Mouse (Mus musculus): ENCODE measurements around the gene Ifitm10. TPM values are rescaled to one million over a fixed set of nuclear protein-coding genes. Genes with fewer than 3 reads are reported as not detected.
A peak's percentile ranks its signal among the peaks of the same experiment; 100 is the strongest.

The Ifitm10 gene
- 5.6 and 6.6 TPM in 2 replicates for total RNA-seq (2014; rRNA removed)
- 10.2 and 13.0 TPM in 2 replicates for polyA plus RNA-seq (2015; fragmentation: Nextera tagmentation; extraction: Ambion mirVana)

GRCm38 (mm10) chr7:142373641-142374412 lies at the start of gene Ifitm10:
Gene Ifitm10, minus strand, starts transcription at chr7:142373753.
- no peak within 1 kb of the TSS for H3K4me3 ChIP-seq (ENCODE audit: low read depth, low read length)
- no peak within 1 kb of the TSS for H3K27ac ChIP-seq (ENCODE audit: low read depth, low read length)
- H3K9ac ChIP-seq = no peak within 1 kb of the TSS
- WGBS = 75% methylated on average over 8 of the region's 8 CpGs
- DNase-seq (no peak), ATAC-seq (no peak)
- H3K4me1 ChIP-seq (ENCODE audit: insufficient read depth) = 0 out of 2 replicates have a peak, but pooled peaks cover 6% of the 10 kb centered on the region
- H3K36me3 ChIP-seq (ENCODE audit: insufficient read depth) = peaks cover 39% of the 10 kb centered on the region
- no peaks in the 10 kb centered on the region for H3K9me3 ChIP-seq (ENCODE audit: low read length)
- H3K27me3 ChIP-seq (ENCODE audit: insufficient read depth, low read length) = 0 out of 2 replicates have a peak, but pooled peaks cover 7% of the 10 kb centered on the region
- no peak for TF ChIP-seq CTCF (IDR thresholded peaks at IDR 0.05; ENCODE audit: low read depth)
- 0 out of 2 replicates have a peak within 1 kb of the TSS, but pooled peaks have one; percentile 85 for H3K4me2 ChIP-seq (ENCODE audit: low read depth)

- H3K27ac ChIP-seq (ENCODE audit: low read depth, low read length) = no peak overlapping the region
- DNase-seq (no peak), ATAC-seq (no peak)
- H3K4me2 ChIP-seq (ENCODE audit: low read depth) = no peak overlapping the region
- H3K27me3 ChIP-seq (ENCODE audit: insufficient read depth, low read length) = no peaks in the 10 kb centered on the region
- H3K4me1 ChIP-seq (ENCODE audit: insufficient read depth) = no peaks in the 10 kb centered on the region
- no peaks in the 10 kb centered on the region for H3K36me3 ChIP-seq (ENCODE audit: insufficient read depth)
- no peaks in the 10 kb centered on the region for H3K9me3 ChIP-seq (ENCODE audit: low read length)
- TF ChIP-seq CTCF (IDR thresholded peaks at IDR 0.05; ENCODE audit: low read depth) = no peak
- no peak overlapping the region for H3K9ac ChIP-seq
- WGBS = 78% methylated on average over 2 of the region's 2 CpGs
- H3K4me3 ChIP-seq (ENCODE audit: low read depth, low read length) = no peak overlapping the region
Measured at GRCm38 (mm10) chr7:142421826-142422225, 48.3 kb upstream of the Ifitm10 start.

GRCm38 (mm10) chr7:142419887-142420286 lies 46.3 kb upstream of the Ifitm10 start:
- no peak overlapping the region for H3K9ac ChIP-seq
- DNase-seq (no peak), ATAC-seq (no peak)
- no peak overlapping the region for H3K27ac ChIP-seq (ENCODE audit: low read depth, low read length)
- WGBS = 87% methylated on average over 5 of the region's 5 CpGs
- H3K4me2 ChIP-seq (ENCODE audit: low read depth) = no peak overlapping the region
- no peaks in the 10 kb centered on the region for H3K9me3 ChIP-seq (ENCODE audit: low read length)
- H3K36me3 ChIP-seq (ENCODE audit: insufficient read depth) = no peaks in the 10 kb centered on the region
- no peaks in the 10 kb centered on the region for H3K27me3 ChIP-seq (ENCODE audit: insufficient read depth, low read length)
- TF ChIP-seq CTCF (IDR thresholded peaks at IDR 0.05; ENCODE audit: low read depth) = no peak
- no peaks in the 10 kb centered on the region for H3K4me1 ChIP-seq (ENCODE audit: insufficient read depth)
- no peak overlapping the region for H3K4me3 ChIP-seq (ENCODE audit: low read depth, low read length)

GRCm38 (mm10) chr7:142418679-142419078 lies 45.1 kb upstream of the Ifitm10 start:
- no peak for TF ChIP-seq CTCF (IDR thresholded peaks at IDR 0.05; ENCODE audit: low read depth)
- Histone ChIP-seq H3K4me1 (ENCODE audit: insufficient read depth) (no peaks in the 10 kb centered on the region), H3K9me3 (ENCODE audit: low read length) (no peaks in the 10 kb centered on the region), H3K27ac (ENCODE audit: low read depth, low read length) (no peak overlapping the region), H3K4me3 (ENCODE audit: low read depth, low read length) (no peak overlapping the region), H3K9ac (no peak overlapping the region), H3K4me2 (ENCODE audit: low read depth) (no peak overlapping the region), H3K36me3 (ENCODE audit: insufficient read depth) (no peaks in the 10 kb centered on the region), H3K27me3 (ENCODE audit: insufficient read depth, low read length) (no peaks in the 10 kb centered on the region)
- 92% methylated on average over 8 of the region's 8 CpGs for WGBS
- DNase-seq (no peak), ATAC-seq (no peak)

DNA sequence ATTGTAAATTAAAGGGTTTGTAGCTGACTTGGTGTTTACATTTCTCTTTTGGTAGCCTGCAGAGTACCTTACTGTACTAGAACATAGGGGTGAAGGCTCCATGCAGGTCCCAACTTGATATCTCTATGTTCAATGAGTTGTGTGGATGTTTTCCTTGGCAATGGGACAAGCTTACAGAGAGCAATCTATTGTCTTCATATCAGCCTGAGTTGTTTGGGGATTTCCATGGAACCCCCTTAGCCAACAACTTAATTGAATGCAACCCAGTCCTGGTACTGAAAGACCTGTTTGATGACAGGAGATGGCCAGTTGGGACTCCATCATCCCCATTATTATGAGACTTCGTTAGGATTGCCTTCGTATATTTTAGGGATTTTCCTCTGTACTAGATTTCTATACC lies 44.5 kb upstream of the Ifitm10 start:
- Histone ChIP-seq H3K9me3 (ENCODE audit: low read length) (no peaks in the 10 kb centered on the region), H3K9ac (no peak overlapping the region), H3K36me3 (ENCODE audit: insufficient read depth) (no peaks in the 10 kb centered on the region), H3K4me3 (ENCODE audit: low read depth, low read length) (no peak overlapping the region), H3K27me3 (ENCODE audit: insufficient read depth, low read length) (no peaks in the 10 kb centered on the region), H3K4me2 (ENCODE audit: low read depth) (no peak overlapping the region), H3K4me1 (ENCODE audit: insufficient read depth) (no peaks in the 10 kb centered on the region), H3K27ac (ENCODE audit: low read depth, low read length) (no peak overlapping the region)
- ATAC-seq (no peak), DNase-seq (no peak)
- TF ChIP-seq CTCF (IDR thresholded peaks at IDR 0.05; ENCODE audit: low read depth) = no peak
- 89% methylated on average over 2 of the region's 2 CpGs for WGBS

GRCm38 (mm10) chr7:142416225-142416624 lies 42.7 kb upstream of the Ifitm10 start:
- TF ChIP-seq CTCF (IDR thresholded peaks at IDR 0.05; ENCODE audit: low read depth) = no peak
- no peak overlapping the region for H3K4me3 ChIP-seq (ENCODE audit: low read depth, low read length)
- H3K36me3 ChIP-seq (ENCODE audit: insufficient read depth) = no peaks in the 10 kb centered on the region
- H3K27ac ChIP-seq (ENCODE audit: low read depth, low read length) = no peak overlapping the region
- WGBS = 83% methylated on average over 3 of the region's 3 CpGs
- H3K9me3 ChIP-seq (ENCODE audit: low read length) = no peaks in the 10 kb centered on the region
- no peak overlapping the region for H3K9ac ChIP-seq
- no peaks in the 10 kb centered on the region for H3K27me3 ChIP-seq (ENCODE audit: insufficient read depth, low read length)
- no peaks in the 10 kb centered on the region for H3K4me1 ChIP-seq (ENCODE audit: insufficient read depth)
- H3K4me2 ChIP-seq (ENCODE audit: low read depth) = no peak overlapping the region
- DNase-seq (no peak), ATAC-seq (no peak)

GRCm38 (mm10) chr7:142415314-142415713 lies 41.8 kb upstream of the Ifitm10 start:
- Histone ChIP-seq H3K36me3 (ENCODE audit: insufficient read depth) (no peaks in the 10 kb centered on the region), H3K4me2 (ENCODE audit: low read depth) (no peak overlapping the region), H3K4me1 (ENCODE audit: insufficient read depth) (no peaks in the 10 kb centered on the region), H3K4me3 (ENCODE audit: low read depth, low read length) (no peak overlapping the region), H3K27me3 (ENCODE audit: insufficient read depth, low read length) (no peaks in the 10 kb centered on the region), H3K27ac (ENCODE audit: low read depth, low read length) (no peak overlapping the region), H3K9me3 (ENCODE audit: low read length) (no peaks in the 10 kb centered on the region), H3K9ac (no peak overlapping the region)
- 43% methylated on average over 4 of the region's 4 CpGs for whole genome bisulfite sequencing
- no peak for TF ChIP-seq CTCF (IDR thresholded peaks at IDR 0.05; ENCODE audit: low read depth)
- DNase-seq = no peak
- no peak for ATAC-seq

Data from forebrain, postnatal 0 days (tissue).